Mouse (Mus musculus) forebrain, postnatal 0 days (tissue): ENCODE measurements around the gene Blzf1. TPM values are rescaled to one million over a fixed set of nuclear protein-coding genes. Genes with fewer than 3 reads are reported as not detected.

Experiments
- ATAC-seq: fragments of 200-750 bp; cut with Nextera tagmentation; 2 replicates; pipeline ENCODE4 v1.8.0; 2017; ENCODE audit warnings: mild to moderate bottlenecking, moderate library complexity
- DNase-seq: peaks from one replicate; pipeline ENCODE4 v3.0.0-alpha.2; 2015
- H3K27ac ChIP-seq: fragments of 300-500 bp; sonication (generic); 2 replicates; pipeline ENCODE4 v1.5.1; 2014; ENCODE audit warnings: low read depth, mild to moderate bottlenecking, antibody characterized with exemption, low read length, moderate library complexity, mixed read lengths
- H3K27me3 ChIP-seq: fragments of 300-500 bp; sonication (generic); 2 replicates; pipeline ENCODE4 v1.6.1; 2014; ENCODE audit warnings: mild to moderate bottlenecking, low read length, mixed read lengths; ENCODE audit not compliant: insufficient read depth
- H3K36me3 ChIP-seq: fragments of 300-500 bp; sonication (generic); 2 replicates; pipeline ENCODE4 v1.6.1; 2014; ENCODE audit warnings: mild to moderate bottlenecking, moderate library complexity; ENCODE audit not compliant: insufficient read depth
- H3K4me1 ChIP-seq: fragments of 300-500 bp; sonication (generic); 2 replicates; pipeline ENCODE4 v1.6.1; 2014; ENCODE audit warnings: antibody characterized with exemption; ENCODE audit not compliant: insufficient read depth
- H3K4me2 ChIP-seq: fragments of 300-500 bp; sonication (generic); 2 replicates; pipeline ENCODE4 v1.6.1; 2014; ENCODE audit warnings: low read depth, mild to moderate bottlenecking, moderate library complexity
- H3K4me3 ChIP-seq: fragments of 300-500 bp; sonication (generic); 2 replicates; pipeline ENCODE4 v1.5.1; 2014; ENCODE audit warnings: low read depth, low read length, mixed read lengths
- H3K9ac ChIP-seq: fragments of 300-500 bp; sonication (generic); 2 replicates; pipeline ENCODE4 v1.6.1; 2014; ENCODE audit warnings: mild to moderate bottlenecking
- H3K9me3 ChIP-seq: fragments of 300-500 bp; sonication (generic); 2 replicates; pipeline ENCODE4 v1.6.1; 2016; ENCODE audit warnings: low read length
- CTCF ChIP-seq: sonication (generic); IDR thresholded peaks from 2 replicates; pipeline ENCODE4 v1.5.1; 2016; ENCODE audit warnings: antibody characterized with exemption, control low read depth, low read depth
- whole genome bisulfite sequencing: fragments of 180-500 bp; shearing (Covaris S2); extraction: QIAGEN DNeasy Blood & Tissue Kit; methylation state at CpG from one replicate; pipeline ENCODE4 v1.1.7; 2014; 5-methylcytosine and 5-hydroxymethylcytosine counted together
- polyA plus RNA-seq: library from polyadenylated mRNA; unstranded; fragments of >200 nt; fragmentation: Nextera tagmentation; extraction: Ambion mirVana; gene quantifications from 2 replicates; pipeline ENCODE4 v1.2.1, GENCODE M21; 2015
- total RNA-seq: library from RNA; depleted of rRNA; stranded (reverse); fragments of >200 nt; gene quantifications from 2 replicates; pipeline ENCODE4 v1.2.3, GENCODE M21; 2014

Blzf1 gene
- total and polyA plus RNA-seq, 2 experiments from 2014 or later, result 21.5 to 22.3 TPM

- 0 out of 2 replicates have a peak, but pooled peaks cover 4% of the 10 kb centered on the region for H3K36me3 ChIP-seq
- H3K9me3 ChIP-seq, result no peaks in the 10 kb centered on the region
- 91% methylated on average over 5 of the region's 5 CpGs for WGBS
- no peaks in the 10 kb centered on the region for H3K27me3 ChIP-seq
- no peak overlapping the region for H3K4me2 ChIP-seq
- ATAC-seq, result no peak
- no peak overlapping the region for H3K9ac ChIP-seq
- no peak for DNase-seq
- TF ChIP-seq CTCF, result no peak
- H3K4me3 ChIP-seq, result no peak overlapping the region
- H3K4me1 ChIP-seq, result no peaks in the 10 kb centered on the region
- no peak overlapping the region for H3K27ac ChIP-seq
Observed at GRCm38 (mm10) chr1:164318474-164318873, 11.2 kb upstream of the Blzf1 start.

GRCm38 (mm10) chr1:164317261-164317660 lies 10.0 kb upstream of the Blzf1 start:
- H3K27ac ChIP-seq, result no peak overlapping the region

GRCm38 (mm10) chr1:164316697-164317096 lies 9.4 kb upstream of the Blzf1 start:
- ATAC-seq (peak; percentile 85), DNase-seq (peak; percentile 93)
- Histone ChIP-seq H3K4me3 (no peak overlapping the region), H3K4me1 (no peaks in the 10 kb centered on the region), H3K27me3 (no peaks in the 10 kb centered on the region), H3K27ac (no peak overlapping the region), H3K9me3 (no peaks in the 10 kb centered on the region), H3K36me3 (peaks cover 9% of the 10 kb centered on the region; the same call in 1 of the 2 replicates), H3K4me2 (no peak overlapping the region), H3K9ac (no peak overlapping the region)
- TF ChIP-seq CTCF, result peak; percentile 99
- 28% methylated on average over 3 of the region's 3 CpGs for WGBS

More at GRCm38 (mm10) chr1:164317261-164317660, 10.0 kb upstream of the Blzf1 start:
- ATAC-seq (no peak), DNase-seq (no peak)
- 86% methylated on average over 9 of the region's 9 CpGs for WGBS
- Histone ChIP-seq H3K4me1 (no peaks in the 10 kb centered on the region), H3K4me3 (no peak overlapping the region), H3K4me2 (no peak overlapping the region), H3K9me3 (no peaks in the 10 kb centered on the region), H3K36me3 (peaks cover 9% of the 10 kb centered on the region; the same call in 1 of the 2 replicates), H3K9ac (no peak overlapping the region), H3K27me3 (no peaks in the 10 kb centered on the region)
- TF ChIP-seq CTCF, result no peak

GRCm38 (mm10) chr1:164315266-164315665 lies 8.0 kb upstream of the Blzf1 start:
- H3K27ac ChIP-seq, result no peak overlapping the region
- no peaks in the 10 kb centered on the region for H3K9me3 ChIP-seq
- no peak overlapping the region for H3K4me2 ChIP-seq
- peak; percentile 25 for DNase-seq
- no peak for ATAC-seq
- H3K27me3 ChIP-seq, result no peaks in the 10 kb centered on the region
- H3K4me1 ChIP-seq, result no peaks in the 10 kb centered on the region
- no peak overlapping the region for H3K4me3 ChIP-seq
- 67% methylated on average over 8 of the region's 8 CpGs for WGBS
- no peak overlapping the region for H3K9ac ChIP-seq
- H3K36me3 ChIP-seq, result peaks cover 9% of the 10 kb centered on the region; the same call in 1 of the 2 replicates
- TF ChIP-seq CTCF, result peak; percentile 75

GRCm38 (mm10) chr1:164314085-164314484 lies 6.8 kb upstream of the Blzf1 start:
- Histone ChIP-seq H3K9me3 (no peaks in the 10 kb centered on the region), H3K4me3 (no peak overlapping the region), H3K27me3 (no peaks in the 10 kb centered on the region), H3K27ac (no peak overlapping the region), H3K4me1 (no peaks in the 10 kb centered on the region), H3K9ac (no peak overlapping the region), H3K4me2 (no peak overlapping the region), H3K36me3 (peaks cover 9% of the 10 kb centered on the region; the same call in 1 of the 2 replicates)
- DNase-seq (no peak), ATAC-seq (no peak)
- TF ChIP-seq CTCF, result no peak
- WGBS, result 92% methylated on average over 5 of the region's 5 CpGs

- WGBS, result 13% methylated on average over 10 of the region's 10 CpGs
- 0 out of 2 replicates have a peak, but pooled peaks have one; percentile 6 for ATAC-seq
Observed at GRCm38 (mm10) chr1:164307922-164308321, 633 bp upstream of the Blzf1 start.

GRCm38 (mm10) chr1:164303821-164304220 lies 3.5 kb downstream of the Blzf1 start, which contains the start of gene Nme7:
Nme7 (plus strand) TSS chr1:164304121.
- no peak for TF ChIP-seq CTCF
- no peak within 1 kb of the TSS for H3K4me2 ChIP-seq
- no peak within 1 kb of the TSS for H3K9ac ChIP-seq
- DNase-seq (no peak), ATAC-seq (no peak)
- no peaks in the 10 kb centered on the region for H3K27me3 ChIP-seq
- WGBS, result 81% methylated on average over 5 of the region's 5 CpGs
- peaks cover 33% of the 10 kb centered on the region for H3K36me3 ChIP-seq
- peaks cover 15% of the 10 kb centered on the region; the same call in 1 of the 2 replicates for H3K4me1 ChIP-seq
- no peak within 1 kb of the TSS for H3K4me3 ChIP-seq
- H3K27ac ChIP-seq, result no peak within 1 kb of the TSS
- no peaks in the 10 kb centered on the region for H3K9me3 ChIP-seq

More at GRCm38 (mm10) chr1:164307922-164308321, 633 bp upstream of the Blzf1 start:
- Histone ChIP-seq H3K27ac (peak overlapping the region; percentile 75), H3K9me3 (no peaks in the 10 kb centered on the region), H3K4me3 (peak overlapping the region; percentile 57), H3K36me3 (peaks cover 3% of the 10 kb centered on the region; the same call in 1 of the 2 replicates), H3K27me3 (no peaks in the 10 kb centered on the region), H3K4me2 (peak overlapping the region; percentile 76), H3K4me1 (peaks cover 15% of the 10 kb centered on the region; the same call in 1 of the 2 replicates), H3K9ac (peak overlapping the region; percentile 59)
- no peak for DNase-seq
- TF ChIP-seq CTCF, result no peak
